Mouse (Mus musculus): ENCODE data around the gene Gzmd. TPM values are rescaled to one million over a fixed set of nuclear protein-coding genes. Genes with fewer than 3 reads are reported as not detected.

Gene Gzmd
- not detected in 2 replicates for polyA plus RNA-seq (2012; rRNA removed)

GRCm38 (mm10) chr14:56132508-56132907, at the start of gene Gzmd:
Gene Gzmd (minus strand): TSS chr14:56132608.

GRCm38 (mm10) chr14:56174499-56174898, 42.1 kb upstream of the Gzmd start, which contains the start of gene Gzmn:
Gene Gzmn (minus strand): TSS chr14:56174599.

GRCm38 (mm10) chr14:56159479-56159878, 27.1 kb upstream of the Gzmd start, which contains the start of gene Gzmg:
Gene Gzmg (minus strand): TSS chr14:56159579.

GRCm38 (mm10) chr14:56120525-56120924, 11.9 kb downstream of the Gzmd start, which contains the start of gene Gzme:
Gene Gzme (minus strand): TSS chr14:56120625.

GRCm38 (mm10) chr14:56102386-56102785, 30.0 kb downstream of the Gzmd start, which contains the start of gene Ctsg:
Gene Ctsg (minus strand): TSS chr14:56102574.

GRCm38 (mm10) chr14:56085167-56085566, 47.2 kb downstream of the Gzmd start, which contains the start of gene Mcpt8:
Gene Mcpt8 (minus strand): TSS chr14:56085273.

Other genes with a start within 250 kb of the Gzmd start
- gene Cbln3, start 248.2 kb downstream of the Gzmd start, polyA plus RNA-seq (2012; rRNA removed) = 0.58 and 0.65 TPM in 2 replicates
- 22.6 and 26.6 TPM in 2 replicates for gene Khnyn, start 247.7 kb downstream of the Gzmd start, polyA plus RNA-seq (2012; rRNA removed)
- 30.6 and 42.5 TPM in 2 replicates for gene Sdr39u1, start 232.3 kb downstream of the Gzmd start, polyA plus RNA-seq (2012; rRNA removed)
- gene Cma1, start 187.9 kb downstream of the Gzmd start, polyA plus RNA-seq (2012; rRNA removed) = 0.05 TPM in 1 of 2 replicates, not detected in the other
- gene Cma2, start 181.6 kb downstream of the Gzmd start, polyA plus RNA-seq (2012; rRNA removed) = not detected in 2 replicates
- gene Mcpt1, start 114.6 kb downstream of the Gzmd start, polyA plus RNA-seq (2012; rRNA removed) = not detected in 2 replicates
- not detected in 2 replicates for gene Mcpt9, start 102.1 kb downstream of the Gzmd start, polyA plus RNA-seq (2012; rRNA removed)
- not detected in 2 replicates for gene Mcpt2, start 90.6 kb downstream of the Gzmd start, polyA plus RNA-seq (2012; rRNA removed)
- not detected in 2 replicates for gene Mcpt4, start 70.3 kb downstream of the Gzmd start, polyA plus RNA-seq (2012; rRNA removed)
- not detected in 2 replicates for gene Mcpt8, start 47.3 kb downstream of the Gzmd start, polyA plus RNA-seq (2012; rRNA removed)
- 0.10 and 0.19 TPM in 2 replicates for gene Ctsg, start 30.0 kb downstream of the Gzmd start, polyA plus RNA-seq (2012; rRNA removed)
- not detected in 2 replicates for gene Gzme, start 12.0 kb downstream of the Gzmd start, polyA plus RNA-seq (2012; rRNA removed)
- 0.06 TPM in 1 of 2 replicates, not detected in the other for gene Gzmg, start 27.0 kb upstream of the Gzmd start, polyA plus RNA-seq (2012; rRNA removed)
- gene Gzmn, start 42.0 kb upstream of the Gzmd start, polyA plus RNA-seq (2012; rRNA removed) = not detected in 2 replicates
- gene Gzmf, start 78.8 kb upstream of the Gzmd start, polyA plus RNA-seq (2012; rRNA removed) = not detected in 2 replicates
- gene Gzmc, start 102.0 kb upstream of the Gzmd start, polyA plus RNA-seq (2012; rRNA removed) = not detected in 2 replicates
- gene Gzmb, start 129.7 kb upstream of the Gzmd start, polyA plus RNA-seq (2012; rRNA removed) = 0.06 TPM in 1 of 2 replicates, not detected in the other
- 0.02 and 0.04 TPM in 2 replicates for gene Atp12a, start 232.5 kb upstream of the Gzmd start, polyA plus RNA-seq (2012; rRNA removed)